Mouse (Mus musculus) forebrain, postnatal 0 days (tissue): ENCODE results near the gene Bglap3. TPM values are rescaled to one million over a fixed set of nuclear protein-coding genes. Genes with fewer than 3 reads are reported as not detected.
"Not testable (repeated sequence)": the region's sequence is repeated elsewhere in the genome, so short reads cannot be mapped to it uniquely, and the experiment has no call there.

ENCODE experiments used
- ATAC-seq: fragments of 200-750 bp; cut with Nextera tagmentation; 2 replicates; pipeline ENCODE4 v1.8.0; 2017; ENCODE audit warnings: mild to moderate bottlenecking, moderate library complexity
- DNase-seq: peaks from one replicate; pipeline ENCODE4 v3.0.0-alpha.2; 2015
- H3K27ac ChIP-seq: fragments of 300-500 bp; sonication (generic); 2 replicates; pipeline ENCODE4 v1.5.1; 2014; ENCODE audit warnings: low read depth, mild to moderate bottlenecking, antibody characterized with exemption, low read length, moderate library complexity, mixed read lengths
- H3K27me3 ChIP-seq: fragments of 300-500 bp; sonication (generic); 2 replicates; pipeline ENCODE4 v1.6.1; 2014; ENCODE audit warnings: mild to moderate bottlenecking, low read length, mixed read lengths; ENCODE audit not compliant: insufficient read depth
- H3K36me3 ChIP-seq: fragments of 300-500 bp; sonication (generic); 2 replicates; pipeline ENCODE4 v1.6.1; 2014; ENCODE audit warnings: mild to moderate bottlenecking, moderate library complexity; ENCODE audit not compliant: insufficient read depth
- H3K4me1 ChIP-seq: fragments of 300-500 bp; sonication (generic); 2 replicates; pipeline ENCODE4 v1.6.1; 2014; ENCODE audit warnings: antibody characterized with exemption; ENCODE audit not compliant: insufficient read depth
- H3K4me2 ChIP-seq: fragments of 300-500 bp; sonication (generic); 2 replicates; pipeline ENCODE4 v1.6.1; 2014; ENCODE audit warnings: low read depth, mild to moderate bottlenecking, moderate library complexity
- H3K4me3 ChIP-seq: fragments of 300-500 bp; sonication (generic); 2 replicates; pipeline ENCODE4 v1.5.1; 2014; ENCODE audit warnings: low read depth, low read length, mixed read lengths
- H3K9ac ChIP-seq: fragments of 300-500 bp; sonication (generic); 2 replicates; pipeline ENCODE4 v1.6.1; 2014; ENCODE audit warnings: mild to moderate bottlenecking
- H3K9me3 ChIP-seq: fragments of 300-500 bp; sonication (generic); 2 replicates; pipeline ENCODE4 v1.6.1; 2016; ENCODE audit warnings: low read length
- CTCF ChIP-seq: sonication (generic); IDR thresholded peaks from 2 replicates; pipeline ENCODE4 v1.5.1; 2016; ENCODE audit warnings: antibody characterized with exemption, control low read depth, low read depth
- WGBS: fragments of 180-500 bp; shearing (Covaris S2); extraction: QIAGEN DNeasy Blood & Tissue Kit; methylation state at CpG from one replicate; pipeline ENCODE4 v1.1.7; 2014; 5-methylcytosine and 5-hydroxymethylcytosine counted together
- polyA plus RNA-seq: library from polyadenylated mRNA; unstranded; fragments of >200 nt; fragmentation: Nextera tagmentation; extraction: Ambion mirVana; gene quantifications from 2 replicates; pipeline ENCODE4 v1.2.1, GENCODE M21; 2015
- total RNA-seq: library from RNA; depleted of rRNA; stranded (reverse); fragments of >200 nt; gene quantifications from 2 replicates; pipeline ENCODE4 v1.2.3, GENCODE M21; 2014

Bglap3 gene
- total and polyA plus RNA-seq, 2 experiments from 2014 or later, result not detected

- TF ChIP-seq CTCF, result no peak
- Histone ChIP-seq H3K4me2 (no peak overlapping the region), H3K9me3 (no peaks in the 10 kb centered on the region), H3K36me3 (no peaks in the 10 kb centered on the region), H3K27me3 (no peaks in the 10 kb centered on the region), H3K4me1 (no peaks in the 10 kb centered on the region), H3K4me3 (no peak overlapping the region), H3K27ac (no peak overlapping the region), H3K9ac (no peak overlapping the region)
- ATAC-seq, result no peak
- no peak for DNase-seq
- WGBS, result 79% methylated on average over 2 of the region's 2 CpGs
Measured at GRCm38 (mm10) chr3:88398666-88399065, 26.1 kb upstream of the Bglap3 start.

GRCm38 (mm10) chr3:88395742-88396141, 23.2 kb upstream of the Bglap3 start:
- WGBS, result 95% methylated on average over 8 of the region's 8 CpGs
- H3K36me3 ChIP-seq, result no peaks in the 10 kb centered on the region
- no peaks in the 10 kb centered on the region for H3K27me3 ChIP-seq
- DNase-seq (no peak), ATAC-seq (no peak)
- H3K4me2 ChIP-seq, result no peak overlapping the region
- no peaks in the 10 kb centered on the region for H3K4me1 ChIP-seq
- H3K27ac ChIP-seq, result no peak overlapping the region
- no peak for TF ChIP-seq CTCF
- H3K9me3 ChIP-seq, result no peaks in the 10 kb centered on the region
- H3K9ac ChIP-seq, result no peak overlapping the region
- no peak overlapping the region for H3K4me3 ChIP-seq

GRCm38 (mm10) chr3:88395288-88395687, 22.7 kb upstream of the Bglap3 start:
- Histone ChIP-seq H3K36me3 (no peaks in the 10 kb centered on the region), H3K9ac (no peak overlapping the region), H3K4me2 (no peak overlapping the region), H3K27ac (no peak overlapping the region), H3K27me3 (no peaks in the 10 kb centered on the region), H3K4me1 (no peaks in the 10 kb centered on the region), H3K4me3 (no peak overlapping the region), H3K9me3 (no peaks in the 10 kb centered on the region)
- DNase-seq (no peak), ATAC-seq (no peak)
- TF ChIP-seq CTCF, result no peak
- WGBS, result 94% methylated on average over 6 of the region's 6 CpGs

GRCm38 (mm10) chr3:88393776-88394375, 21.3 kb upstream of the Bglap3 start:
- H3K27me3 ChIP-seq, result no peaks in the 10 kb centered on the region
- ATAC-seq (no peak), DNase-seq (no peak)
- 90% methylated on average over 9 of the region's 9 CpGs for WGBS
- H3K4me3 ChIP-seq, result no peak overlapping the region
- H3K9me3 ChIP-seq, result no peaks in the 10 kb centered on the region
- H3K4me1 ChIP-seq, result no peaks in the 10 kb centered on the region
- H3K4me2 ChIP-seq, result no peak overlapping the region
- H3K9ac ChIP-seq, result no peak overlapping the region
- H3K36me3 ChIP-seq, result no peaks in the 10 kb centered on the region
- H3K27ac ChIP-seq, result no peak overlapping the region
- TF ChIP-seq CTCF, result no peak

- Histone ChIP-seq H3K27ac (no peak within 1 kb of the TSS), H3K4me3 (no peak within 1 kb of the TSS), H3K27me3 (no peaks in the 10 kb centered on the region), H3K9me3 (no peaks in the 10 kb centered on the region), H3K9ac (no peak within 1 kb of the TSS), H3K4me1 (no peaks in the 10 kb centered on the region), H3K36me3 (no peaks in the 10 kb centered on the region), H3K4me2 (no peak within 1 kb of the TSS)
- 79% methylated on average over 5 of the region's 5 CpGs for WGBS
- ATAC-seq (no peak), DNase-seq (no peak)
- TF ChIP-seq CTCF, result no peak
Measured at GRCm38 (mm10) chr3:88384364-88384763, 11.8 kb upstream of the Bglap3 start, which contains the start of gene Bglap. TSS of gene Bglap (minus strand) at chr3:88384464.

GRCm38 (mm10) chr3:88382383-88382782, 9.8 kb upstream of the Bglap3 start:
- ATAC-seq, result 0 out of 2 replicates have a peak, but pooled peaks have one; percentile 9
- not testable (repeated sequence) for H3K27ac ChIP-seq, H3K36me3 ChIP-seq, H3K4me1 ChIP-seq, H3K4me2 ChIP-seq, H3K9me3 ChIP-seq, H3K27me3 ChIP-seq, H3K4me3 ChIP-seq, H3K9ac ChIP-seq, DNase-seq
- 20% methylated on average over 1 of the region's 7 CpGs for WGBS

GRCm38 (mm10) chr3:88381389-88382315, 9.1 kb upstream of the Bglap3 start:
- not testable (repeated sequence) for H3K27me3 ChIP-seq, H3K36me3 ChIP-seq, H3K4me1 ChIP-seq, H3K9me3 ChIP-seq
- H3K4me3 ChIP-seq, result peak overlapping the region; percentile 17; the same call in 1 of the 2 replicates
- ATAC-seq (peak; percentile 97), DNase-seq (peak; percentile 78)
- H3K4me2 ChIP-seq, result peak overlapping the region; percentile 43
- peak overlapping the region; percentile 54; the same call in 1 of the 2 replicates for H3K27ac ChIP-seq
- H3K9ac ChIP-seq, result peak overlapping the region; percentile 22; the same call in 1 of the 2 replicates
- WGBS, result 10% methylated on average over 17 of the region's 22 CpGs

- H3K36me3 ChIP-seq, DNase-seq, H3K4me1 ChIP-seq, H3K9ac ChIP-seq, ATAC-seq, H3K9me3 ChIP-seq, H3K27me3 ChIP-seq, H3K4me2 ChIP-seq, H3K4me3 ChIP-seq, H3K27ac ChIP-seq: not testable (repeated sequence)
- 76% methylated on average over 5 of the region's 5 CpGs for WGBS
Measured at GRCm38 (mm10) chr3:88378599-88378998, 6.1 kb upstream of the Bglap3 start, which contains the start of gene Bglap2. TSS of gene Bglap2 (minus strand) at chr3:88378699.

GRCm38 (mm10) chr3:88376644-88377043, 4.1 kb upstream of the Bglap3 start:
- 0 out of 2 replicates have a peak overlapping the region, but pooled peaks have one; percentile 19 for H3K4me2 ChIP-seq
- H3K9me3 ChIP-seq, H3K36me3 ChIP-seq, DNase-seq, H3K4me1 ChIP-seq, H3K27me3 ChIP-seq, H3K9ac ChIP-seq, H3K4me3 ChIP-seq: not testable (repeated sequence)
- H3K27ac ChIP-seq, result peak overlapping the region; percentile 72; the same call in 1 of the 2 replicates
- peak; percentile 28 for ATAC-seq
- WGBS, result 24% methylated on average over 5 of the region's 7 CpGs
